Mouse (Mus musculus) induced T-regulatory cell, adult 2 months (primary cell): ENCODE measurements around the gene Cend1.

Experiments used
- DNase-seq: peaks from one replicate; pipeline ENCODE4 v3.0.0-alpha.2; 2012; ENCODE audit warnings: low read depth

The Cend1 gene

GRCm38 (mm10) chr7:141429310-141429709, at the start of gene Cend1:
Cend1 (minus strand) TSS chr7:141429491.
- peak; percentile 47 for DNase-seq

GRCm38 (mm10) chr7:141478270-141478748, 49.0 kb upstream of the Cend1 start:
- no peak for DNase-seq

GRCm38 (mm10) chr7:141477578-141478269, 48.4 kb upstream of the Cend1 start:
- DNase-seq = no peak

- peak; percentile 44 for DNase-seq
These were observed 47.7 kb upstream of the Cend1 start for GRCm38 (mm10) chr7:141476981-141477370.

- peak; percentile 54 for DNase-seq
These were observed 47.1 kb upstream of the Cend1 start for GRCm38 (mm10) chr7:141476226-141476980.

- no peak for DNase-seq
These were observed 46.5 kb upstream of the Cend1 start for GRCm38 (mm10) chr7:141475805-141476158.

GRCm38 (mm10) chr7:141475011-141475804, 45.9 kb upstream of the Cend1 start, which contains the start of the genes Polr2l and Tspan4:
Polr2l (minus strand) TSS chr7:141475132.
Tspan4 (plus strand) TSS chr7:141475240.
- DNase-seq = peak; percentile 93

GRCm38 (mm10) chr7:141474160-141474559, 44.9 kb upstream of the Cend1 start:
- DNase-seq = no peak

GRCm38 (mm10) chr7:141472763-141473162, 43.5 kb upstream of the Cend1 start:
- DNase-seq = no peak

GRCm38 (mm10) chr7:141472226-141472625, 42.9 kb upstream of the Cend1 start:
- DNase-seq = no peak

GRCm38 (mm10) chr7:141471236-141471635, 41.9 kb upstream of the Cend1 start:
- no peak for DNase-seq

GRCm38 (mm10) chr7:141470637-141470944, 41.3 kb upstream of the Cend1 start:
- no peak for DNase-seq

- no peak for DNase-seq
These were observed 40.8 kb upstream of the Cend1 start for GRCm38 (mm10) chr7:141469901-141470636.

GRCm38 (mm10) chr7:141469352-141469751, 40.1 kb upstream of the Cend1 start:
- no peak for DNase-seq

GRCm38 (mm10) chr7:141468522-141469211, 39.4 kb upstream of the Cend1 start:
- peak; percentile 75 for DNase-seq

GRCm38 (mm10) chr7:141468164-141468521, 38.9 kb upstream of the Cend1 start:
- no peak for DNase-seq

GRCm38 (mm10) chr7:141467230-141468030, 38.1 kb upstream of the Cend1 start, which contains the start of gene Cd151:
Cd151 (plus strand) TSS chr7:141467392.
- peak; percentile 87 for DNase-seq

GRCm38 (mm10) chr7:141466607-141467148, 37.4 kb upstream of the Cend1 start:
- DNase-seq = no peak

GRCm38 (mm10) chr7:141466045-141466394, 36.7 kb upstream of the Cend1 start:
- DNase-seq = no peak

- DNase-seq = no peak
These were observed 36.2 kb upstream of the Cend1 start for GRCm38 (mm10) chr7:141465388-141466044.
